Mouse (Mus musculus) liver, embryonic 14.5 days (tissue): ENCODE measurements around the gene Ank2.

ENCODE experiments used
- CTCF ChIP-seq: IDR thresholded peaks from 2 replicates; pipeline ENCODE4 v1.5.1; 2016; ENCODE audit warnings: antibody characterized with exemption, low read depth, control low read depth
- EP300 ChIP-seq: IDR thresholded peaks from 2 replicates; pipeline ENCODE4 v1.6.1; 2016; ENCODE audit warnings: antibody characterized with exemption, low read depth

DNA sequence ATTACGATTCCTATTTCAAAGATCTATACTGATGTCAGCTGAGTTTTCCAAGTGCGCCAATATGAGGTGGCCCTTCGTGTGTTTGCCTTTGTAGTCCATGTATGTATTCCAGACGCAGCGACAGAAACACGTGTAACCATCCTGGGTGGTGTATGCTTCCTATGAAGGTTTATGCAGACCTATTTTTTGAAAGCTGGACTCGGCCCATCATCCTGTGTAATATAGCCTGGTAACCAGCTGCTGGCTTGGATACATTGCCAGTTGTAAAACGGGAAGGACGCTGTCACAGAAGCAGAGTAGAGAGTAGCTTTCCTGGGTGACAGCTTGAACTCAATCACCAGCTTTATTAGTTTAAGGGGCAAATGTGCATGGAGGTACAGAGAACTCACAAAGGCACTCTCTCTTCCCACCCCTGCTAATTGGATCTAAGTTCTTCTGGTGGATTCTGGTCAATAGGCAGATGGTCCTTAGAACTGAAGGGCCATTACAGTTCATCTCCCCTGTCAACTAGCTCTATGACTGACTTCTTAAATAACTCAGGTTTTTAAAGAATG is 300.0 kb downstream of the Ank2 start:
- TF ChIP-seq CTCF (no peak), EP300 (no peak)
